Mouse (Mus musculus) lung, embryonic 16.5 days (tissue): ENCODE measurements around the gene Lhfpl4. TPM values are rescaled to one million over a fixed set of nuclear protein-coding genes. Genes with fewer than 3 reads are reported as not detected.
A peak's percentile ranks its signal among the peaks of the same experiment; 100 is the strongest.

Source experiments
- ATAC-seq: fragments of 200-750 bp; cut with Nextera tagmentation; 2 replicates; pipeline ENCODE4 v1.8.0; 2017; ENCODE audit warnings: low read depth, mild to moderate bottlenecking, moderate library complexity
- H3K27ac ChIP-seq: fragments of 300-500 bp; sonication (generic); 2 replicates; pipeline ENCODE4 v1.5.1; 2014; ENCODE audit warnings: mild to moderate bottlenecking, control low read depth, low read length
- H3K27me3 ChIP-seq: fragments of 300-500 bp; sonication (generic); 2 replicates; pipeline ENCODE4 v1.6.1; 2014; ENCODE audit warnings: low read depth, low read length, mixed read lengths; ENCODE audit not compliant: control insufficient read depth, insufficient read depth
- H3K36me3 ChIP-seq: fragments of 300-500 bp; sonication (generic); 2 replicates; pipeline ENCODE4 v1.6.1; 2014; ENCODE audit warnings: low read length; ENCODE audit not compliant: control insufficient read depth, insufficient read depth
- H3K4me1 ChIP-seq: fragments of 300-500 bp; sonication (generic); replicated peaks from 2 replicates; pipeline ENCODE4 v1.6.1; 2014; ENCODE audit warnings: low read length, mixed read lengths; ENCODE audit not compliant: control insufficient read depth, insufficient read depth
- H3K4me2 ChIP-seq: fragments of 300-500 bp; sonication (generic); 2 replicates; pipeline ENCODE4 v1.6.1; 2014; ENCODE audit warnings: low read depth, low read length, control low read depth
- H3K4me3 ChIP-seq: fragments of 300-500 bp; sonication (generic); 2 replicates; pipeline ENCODE4 v1.5.1; 2014; ENCODE audit warnings: mild to moderate bottlenecking, low read length, control low read depth
- H3K9ac ChIP-seq: fragments of 300-500 bp; sonication (generic); 2 replicates; pipeline ENCODE4 v1.6.1; 2014; ENCODE audit warnings: low read length, control low read depth
- H3K9me3 ChIP-seq: fragments of 300-500 bp; sonication (generic); 2 replicates; pipeline ENCODE4 v1.6.1; 2016; ENCODE audit warnings: low read length; ENCODE audit not compliant: control insufficient read depth
- WGBS: fragments of 180-500 bp; shearing (Covaris S2); extraction: QIAGEN DNeasy Blood & Tissue Kit; methylation state at CpG from one replicate; pipeline ENCODE4 v1.1.7; 2014; 5-methylcytosine and 5-hydroxymethylcytosine counted together
- polyA plus RNA-seq: library from polyadenylated mRNA; unstranded; fragments of >200 nt; fragmentation: Nextera tagmentation; extraction: Ambion mirVana; gene quantifications from 2 replicates; pipeline ENCODE4 v1.2.1, GENCODE M21; 2015

The Lhfpl4 gene
- polyA plus RNA-seq, 1 experiment from 2014 or later = 0.89 TPM

GRCm38 (mm10) chr6:113194517-113194840, 705 bp downstream of the Lhfpl4 start:
- Histone ChIP-seq H3K4me2 (peak overlapping the region; percentile 69), H3K4me1 (peaks cover 3% of the 10 kb centered on the region; the same call in 1 of the 2 replicates), H3K36me3 (no peaks in the 10 kb centered on the region), H3K9me3 (no peaks in the 10 kb centered on the region), H3K27me3 (peaks cover 28% of the 10 kb centered on the region), H3K9ac (no peak overlapping the region), H3K27ac (no peak overlapping the region), H3K4me3 (peak overlapping the region; percentile 53)
- 4% methylated on average over 5 of the region's 5 CpGs for WGBS
- ATAC-seq = 0 out of 2 replicates have a peak, but pooled peaks have one; percentile 12

GRCm38 (mm10) chr6:113193765-113194460, 1.3 kb downstream of the Lhfpl4 start:
- ATAC-seq = no peak
- H3K9ac ChIP-seq = no peak overlapping the region
- peaks cover 28% of the 10 kb centered on the region for H3K27me3 ChIP-seq
- no peaks in the 10 kb centered on the region for H3K36me3 ChIP-seq
- H3K27ac ChIP-seq = no peak overlapping the region
- H3K9me3 ChIP-seq = no peaks in the 10 kb centered on the region
- WGBS = 3% methylated on average over 46 of the region's 46 CpGs
- H3K4me2 ChIP-seq = peak overlapping the region; percentile 69
- no peak overlapping the region for H3K4me3 ChIP-seq
- peaks cover 3% of the 10 kb centered on the region; the same call in 1 of the 2 replicates for H3K4me1 ChIP-seq

- Histone ChIP-seq H3K9ac (no peak overlapping the region), H3K4me3 (no peak overlapping the region), H3K9me3 (no peaks in the 10 kb centered on the region), H3K4me2 (no peak overlapping the region), H3K4me1 (no peaks in the 10 kb centered on the region), H3K36me3 (no peaks in the 10 kb centered on the region), H3K27me3 (no peaks in the 10 kb centered on the region), H3K27ac (no peak overlapping the region)
- WGBS = 70% methylated on average over 21 of the region's 21 CpGs
- no peak for ATAC-seq
These were observed 10.2 kb downstream of the Lhfpl4 start for GRCm38 (mm10) chr6:113184866-113185525.

- no peak overlapping the region for H3K4me3 ChIP-seq
- no peaks in the 10 kb centered on the region for H3K9me3 ChIP-seq
- no peak overlapping the region for H3K27ac ChIP-seq
- WGBS = 41% methylated on average over 9 of the region's 9 CpGs
- H3K4me1 ChIP-seq = no peaks in the 10 kb centered on the region
- no peak overlapping the region for H3K4me2 ChIP-seq
- H3K9ac ChIP-seq = no peak overlapping the region
- 0 out of 2 replicates have a peak, but pooled peaks have one; percentile 56 for ATAC-seq
- H3K36me3 ChIP-seq = no peaks in the 10 kb centered on the region
- H3K27me3 ChIP-seq = no peaks in the 10 kb centered on the region
These were observed 11.0 kb downstream of the Lhfpl4 start for GRCm38 (mm10) chr6:113184163-113184562.

- no peak for ATAC-seq
- H3K4me2 ChIP-seq = no peak overlapping the region
- H3K36me3 ChIP-seq = no peaks in the 10 kb centered on the region
- H3K9ac ChIP-seq = no peak overlapping the region
- H3K4me1 ChIP-seq = no peaks in the 10 kb centered on the region
- 41% methylated on average over 4 of the region's 4 CpGs for WGBS
- H3K27ac ChIP-seq = no peak overlapping the region
- H3K4me3 ChIP-seq = no peak overlapping the region
- H3K27me3 ChIP-seq = no peaks in the 10 kb centered on the region
- no peaks in the 10 kb centered on the region for H3K9me3 ChIP-seq
These were observed 15.9 kb downstream of the Lhfpl4 start for GRCm38 (mm10) chr6:113179195-113179733.

GRCm38 (mm10) chr6:113178286-113179194, 16.6 kb downstream of the Lhfpl4 start:
- no peak for ATAC-seq
- Histone ChIP-seq H3K9ac (no peak overlapping the region), H3K4me1 (no peaks in the 10 kb centered on the region), H3K4me3 (no peak overlapping the region), H3K36me3 (no peaks in the 10 kb centered on the region), H3K27ac (no peak overlapping the region), H3K4me2 (no peak overlapping the region), H3K27me3 (no peaks in the 10 kb centered on the region), H3K9me3 (no peaks in the 10 kb centered on the region)
- WGBS = 22% methylated on average over 14 of the region's 14 CpGs

GRCm38 (mm10) chr6:113176613-113177012, 18.6 kb downstream of the Lhfpl4 start:
- Histone ChIP-seq H3K9ac (no peak overlapping the region), H3K27ac (no peak overlapping the region), H3K4me2 (no peak overlapping the region), H3K4me1 (no peaks in the 10 kb centered on the region), H3K9me3 (no peaks in the 10 kb centered on the region), H3K36me3 (no peaks in the 10 kb centered on the region), H3K4me3 (no peak overlapping the region), H3K27me3 (no peaks in the 10 kb centered on the region)
- WGBS = 80% methylated on average over 8 of the region's 8 CpGs
- no peak for ATAC-seq

- Histone ChIP-seq H3K9ac (no peak overlapping the region), H3K4me3 (no peak overlapping the region), H3K27me3 (no peaks in the 10 kb centered on the region), H3K9me3 (no peaks in the 10 kb centered on the region), H3K4me2 (no peak overlapping the region), H3K36me3 (no peaks in the 10 kb centered on the region), H3K27ac (no peak overlapping the region), H3K4me1 (no peaks in the 10 kb centered on the region)
- WGBS = 93% methylated on average over 3 of the region's 3 CpGs
- ATAC-seq = no peak
These were observed 19.7 kb downstream of the Lhfpl4 start for GRCm38 (mm10) chr6:113175469-113175868.

GRCm38 (mm10) chr6:113172568-113172967, 22.6 kb downstream of the Lhfpl4 start:
- H3K9me3 ChIP-seq = no peaks in the 10 kb centered on the region
- no peak for ATAC-seq
- no peaks in the 10 kb centered on the region for H3K27me3 ChIP-seq
- 64% methylated on average over 1 of the region's 1 CpGs for WGBS
- H3K4me3 ChIP-seq = no peak overlapping the region
- H3K9ac ChIP-seq = no peak overlapping the region
- no peak overlapping the region for H3K4me2 ChIP-seq
- peaks cover 1% of the 10 kb centered on the region; the same call in 1 of the 2 replicates for H3K4me1 ChIP-seq
- H3K36me3 ChIP-seq = no peaks in the 10 kb centered on the region
- H3K27ac ChIP-seq = no peak overlapping the region
